Mouse (Mus musculus): ENCODE results near the gene Krtap29-1. TPM values are rescaled to one million over a fixed set of nuclear protein-coding genes. Genes with fewer than 3 reads are reported as not detected.

The Krtap29-1 gene
- polyA plus RNA-seq, 1 experiment from 2014 or later, result not detected

Other genes starting within 250 kb of the Krtap29-1 start
- not detected in 2 replicates for gene Gm14180, start 244.8 kb downstream of the Krtap29-1 start, polyA plus RNA-seq (2015; fragmentation: Nextera tagmentation; extraction: Ambion mirVana)
- gene Gm11595, start 206.1 kb downstream of the Krtap29-1 start, polyA plus RNA-seq (2015; fragmentation: Nextera tagmentation; extraction: Ambion mirVana), result not detected in 2 replicates
- gene Krtap4-8, start 198.3 kb downstream of the Krtap29-1 start, polyA plus RNA-seq (2015; fragmentation: Nextera tagmentation; extraction: Ambion mirVana), result not detected in 2 replicates
- not detected in 2 replicates for gene Krtap4-9, start 193.9 kb downstream of the Krtap29-1 start, polyA plus RNA-seq (2015; fragmentation: Nextera tagmentation; extraction: Ambion mirVana)
- not detected in 2 replicates for gene Gm11596, start 185.6 kb downstream of the Krtap29-1 start, polyA plus RNA-seq (2015; fragmentation: Nextera tagmentation; extraction: Ambion mirVana)
- not detected in 2 replicates for gene Gm11569, start 180.1 kb downstream of the Krtap29-1 start, polyA plus RNA-seq (2015; fragmentation: Nextera tagmentation; extraction: Ambion mirVana)
- gene Gm11554, start 174.6 kb downstream of the Krtap29-1 start, polyA plus RNA-seq (2015; fragmentation: Nextera tagmentation; extraction: Ambion mirVana), result not detected in 2 replicates
- not detected in 2 replicates for gene Krtap4-13, start 169.2 kb downstream of the Krtap29-1 start, polyA plus RNA-seq (2015; fragmentation: Nextera tagmentation; extraction: Ambion mirVana)
- not detected in 2 replicates for gene Gm11564, start 163.4 kb downstream of the Krtap29-1 start, polyA plus RNA-seq (2015; fragmentation: Nextera tagmentation; extraction: Ambion mirVana)
- gene 2300003K06Rik, start 141.0 kb downstream of the Krtap29-1 start, polyA plus RNA-seq (2015; fragmentation: Nextera tagmentation; extraction: Ambion mirVana), result not detected in 2 replicates
- not detected in 2 replicates for gene Krtap4-16, start 127.4 kb downstream of the Krtap29-1 start, polyA plus RNA-seq (2015; fragmentation: Nextera tagmentation; extraction: Ambion mirVana)
- not detected in 2 replicates for gene Gm11568, start 121.1 kb downstream of the Krtap29-1 start, polyA plus RNA-seq (2015; fragmentation: Nextera tagmentation; extraction: Ambion mirVana)
- not detected in 2 replicates for gene Gm11559, start 114.6 kb downstream of the Krtap29-1 start, polyA plus RNA-seq (2015; fragmentation: Nextera tagmentation; extraction: Ambion mirVana)
- not detected in 2 replicates for gene Krtap9-1, start 105.7 kb downstream of the Krtap29-1 start, polyA plus RNA-seq (2015; fragmentation: Nextera tagmentation; extraction: Ambion mirVana)
- not detected in 2 replicates for gene Gm11567, start 99.9 kb downstream of the Krtap29-1 start, polyA plus RNA-seq (2015; fragmentation: Nextera tagmentation; extraction: Ambion mirVana)
- not detected in 2 replicates for gene Krtap31-1, start 71.1 kb downstream of the Krtap29-1 start, polyA plus RNA-seq (2015; fragmentation: Nextera tagmentation; extraction: Ambion mirVana)
- gene Gm11565, start 64.3 kb downstream of the Krtap29-1 start, polyA plus RNA-seq (2015; fragmentation: Nextera tagmentation; extraction: Ambion mirVana), result not detected in 2 replicates
- gene Krtap31-2, start 42.8 kb downstream of the Krtap29-1 start, polyA plus RNA-seq (2015; fragmentation: Nextera tagmentation; extraction: Ambion mirVana), result not detected in 2 replicates
- gene Krtap9-5, start 30.6 kb downstream of the Krtap29-1 start, polyA plus RNA-seq (2015; fragmentation: Nextera tagmentation; extraction: Ambion mirVana), result not detected in 2 replicates
- gene Krtap16-1, start 7.5 kb upstream of the Krtap29-1 start, polyA plus RNA-seq (2015; fragmentation: Nextera tagmentation; extraction: Ambion mirVana), result 0.17 TPM in 1 of 2 replicates, not detected in the other
- 0.84 and 1.4 TPM in 2 replicates for gene Krtap17-1, start 14.9 kb upstream of the Krtap29-1 start, polyA plus RNA-seq (2015; fragmentation: Nextera tagmentation; extraction: Ambion mirVana)
- gene Krt33a, start 37.2 kb upstream of the Krtap29-1 start, polyA plus RNA-seq (2015; fragmentation: Nextera tagmentation; extraction: Ambion mirVana), result not detected in 2 replicates
- gene Krt33b, start 50.8 kb upstream of the Krtap29-1 start, polyA plus RNA-seq (2015; fragmentation: Nextera tagmentation; extraction: Ambion mirVana), result 0.11 TPM in 1 of 2 replicates, not detected in the other
- not detected in 2 replicates for gene Krt34, start 62.5 kb upstream of the Krtap29-1 start, polyA plus RNA-seq (2015; fragmentation: Nextera tagmentation; extraction: Ambion mirVana)
- gene Krt31, start 71.5 kb upstream of the Krtap29-1 start, polyA plus RNA-seq (2015; fragmentation: Nextera tagmentation; extraction: Ambion mirVana), result not detected in 2 replicates
- not detected in 2 replicates for gene Krt32, start 109.2 kb upstream of the Krtap29-1 start, polyA plus RNA-seq (2015; fragmentation: Nextera tagmentation; extraction: Ambion mirVana)
- gene Krt35, start 117.2 kb upstream of the Krtap29-1 start, polyA plus RNA-seq (2015; fragmentation: Nextera tagmentation; extraction: Ambion mirVana), result not detected in 2 replicates
- gene Krt36, start 126.6 kb upstream of the Krtap29-1 start, polyA plus RNA-seq (2015; fragmentation: Nextera tagmentation; extraction: Ambion mirVana), result not detected in 2 replicates
- 0.11 TPM in 1 of 2 replicates, not detected in the other for gene Krt13, start 142.5 kb upstream of the Krtap29-1 start, polyA plus RNA-seq (2015; fragmentation: Nextera tagmentation; extraction: Ambion mirVana)
- 0.31 and 0.40 TPM in 2 replicates for gene Krt15, start 156.9 kb upstream of the Krtap29-1 start, polyA plus RNA-seq (2015; fragmentation: Nextera tagmentation; extraction: Ambion mirVana)
- 2.9 and 3.4 TPM in 2 replicates for gene Krt19, start 169.6 kb upstream of the Krtap29-1 start, polyA plus RNA-seq (2015; fragmentation: Nextera tagmentation; extraction: Ambion mirVana)
- gene Krt9, start 214.2 kb upstream of the Krtap29-1 start, polyA plus RNA-seq (2015; fragmentation: Nextera tagmentation; extraction: Ambion mirVana), result not detected in 2 replicates
- gene Krt14, start 228.5 kb upstream of the Krtap29-1 start, polyA plus RNA-seq (2015; fragmentation: Nextera tagmentation; extraction: Ambion mirVana), result 0.19 and 0.28 TPM in 2 replicates